Mouse (Mus musculus): ENCODE results near the gene Trim16. TPM values are rescaled to one million over a fixed set of nuclear protein-coding genes. Genes with fewer than 3 reads are reported as not detected.

The Trim16 gene
- polyA plus RNA-seq, 1 experiment from 2014 or later = 6.8 TPM

GRCm38 (mm10) chr11:62877391-62877790, 57.4 kb downstream of the Trim16 start:
- 0 out of 2 replicates have a peak, but pooled peaks cover 3% of the 10 kb centered on the region for H3K36me3 ChIP-seq
- H3K27ac ChIP-seq = no peak overlapping the region
- H3K4me2 ChIP-seq = no peak overlapping the region
- H3K27me3 ChIP-seq = no peaks in the 10 kb centered on the region
- peaks cover 9% of the 10 kb centered on the region for H3K4me1 ChIP-seq (replicated peaks)
- no peak overlapping the region for H3K4me3 ChIP-seq
- 97% methylated on average over 1 of the region's 1 CpGs for WGBS
- no peaks in the 10 kb centered on the region for H3K9me3 ChIP-seq
- no peak overlapping the region for H3K9ac ChIP-seq
- ATAC-seq (ENCODE audit: low FRiP score) = no peak

GRCm38 (mm10) chr11:62878728-62879127, 58.7 kb downstream of the Trim16 start:
- Histone ChIP-seq H3K4me3 (peak overlapping the region; percentile 73), H3K4me1 (replicated peaks) (peaks cover 9% of the 10 kb centered on the region), H3K9me3 (no peaks in the 10 kb centered on the region), H3K27ac (0 out of 2 replicates have a peak overlapping the region, but pooled peaks have one; percentile 46), H3K27me3 (no peaks in the 10 kb centered on the region), H3K9ac (no peak overlapping the region), H3K4me2 (peak overlapping the region; percentile 58), H3K36me3 (peaks cover 10% of the 10 kb centered on the region; the same call in 1 of the 2 replicates)
- WGBS = 32% methylated on average over 9 of the region's 9 CpGs
- ATAC-seq (ENCODE audit: low FRiP score) = peak; percentile 30; the same call in 1 of the 2 replicates

- H3K27ac ChIP-seq = peak within 1 kb of the TSS; percentile 90
- 2% methylated on average over 55 of the region's 55 CpGs for WGBS
- no peaks in the 10 kb centered on the region for H3K9me3 ChIP-seq
- H3K4me1 ChIP-seq (replicated peaks) = peaks cover 9% of the 10 kb centered on the region
- H3K36me3 ChIP-seq = peaks cover 17% of the 10 kb centered on the region
- peak within 1 kb of the TSS; percentile 87 for H3K9ac ChIP-seq
- peak; percentile 97 for ATAC-seq (ENCODE audit: low FRiP score)
- H3K27me3 ChIP-seq = no peaks in the 10 kb centered on the region
- H3K4me3 ChIP-seq = peak within 1 kb of the TSS; percentile 73
- peak within 1 kb of the TSS; percentile 58 for H3K4me2 ChIP-seq
Observed at GRCm38 (mm10) chr11:62879220-62880048, 59.4 kb downstream of the Trim16 start, which contains the start of gene Tvp23b. TSS of gene Tvp23b (plus strand) at chr11:62879455.

- H3K4me3 ChIP-seq = no peak overlapping the region
- no peak overlapping the region for H3K27ac ChIP-seq
- H3K4me1 ChIP-seq (replicated peaks) = peaks cover 9% of the 10 kb centered on the region
- H3K9ac ChIP-seq = no peak overlapping the region
- no peak for ATAC-seq (ENCODE audit: low FRiP score)
- no peak overlapping the region for H3K4me2 ChIP-seq
- H3K27me3 ChIP-seq = no peaks in the 10 kb centered on the region
- peaks cover 50% of the 10 kb centered on the region for H3K36me3 ChIP-seq
- H3K9me3 ChIP-seq = no peaks in the 10 kb centered on the region
- WGBS = 93% methylated on average over 8 of the region's 8 CpGs
Observed at GRCm38 (mm10) chr11:62883407-62883806, 63.4 kb downstream of the Trim16 start.

- H3K36me3 ChIP-seq = peaks cover 69% of the 10 kb centered on the region
- no peaks in the 10 kb centered on the region for H3K27me3 ChIP-seq
- H3K27ac ChIP-seq = no peak overlapping the region
- H3K9me3 ChIP-seq = no peaks in the 10 kb centered on the region
- H3K4me1 ChIP-seq (replicated peaks) = peaks cover 4% of the 10 kb centered on the region
- H3K4me2 ChIP-seq = no peak overlapping the region
- ATAC-seq (ENCODE audit: low FRiP score) = no peak
- H3K9ac ChIP-seq = no peak overlapping the region
- 75% methylated on average over 5 of the region's 5 CpGs for WGBS
- H3K4me3 ChIP-seq = no peak overlapping the region
Observed at GRCm38 (mm10) chr11:62885323-62885722, 65.3 kb downstream of the Trim16 start.

GRCm38 (mm10) chr11:62890796-62891195, 70.8 kb downstream of the Trim16 start:
- WGBS = 92% methylated on average over 4 of the region's 4 CpGs
- Histone ChIP-seq H3K9ac (no peak overlapping the region), H3K4me2 (no peak overlapping the region), H3K27ac (no peak overlapping the region), H3K4me1 (replicated peaks) (no peaks in the 10 kb centered on the region), H3K9me3 (no peaks in the 10 kb centered on the region), H3K4me3 (no peak overlapping the region), H3K27me3 (no peaks in the 10 kb centered on the region), H3K36me3 (peaks cover 74% of the 10 kb centered on the region)
- ATAC-seq (ENCODE audit: low FRiP score) = no peak

- no peak overlapping the region for H3K9ac ChIP-seq
- no peaks in the 10 kb centered on the region for H3K9me3 ChIP-seq
- no peak overlapping the region for H3K27ac ChIP-seq
- WGBS = 96% methylated on average over 11 of the region's 11 CpGs
- no peak overlapping the region for H3K4me2 ChIP-seq
- no peak for ATAC-seq (ENCODE audit: low FRiP score)
- H3K4me1 ChIP-seq (replicated peaks) = no peaks in the 10 kb centered on the region
- H3K4me3 ChIP-seq = no peak overlapping the region
- H3K27me3 ChIP-seq = no peaks in the 10 kb centered on the region
- H3K36me3 ChIP-seq = peaks cover 74% of the 10 kb centered on the region
Observed at GRCm38 (mm10) chr11:62891763-62892162, 71.7 kb downstream of the Trim16 start.

Other genes with a start within 250 kb of the Trim16 start
- gene Trpv2, start 245.7 kb upstream of the Trim16 start, polyA plus RNA-seq (2015; fragmentation: Nextera tagmentation; extraction: Ambion mirVana) = 21.5 and 21.7 TPM in 2 replicates
- gene Lrrc75a, start 171.7 kb upstream of the Trim16 start, polyA plus RNA-seq (2015; fragmentation: Nextera tagmentation; extraction: Ambion mirVana) = 10.0 and 10.4 TPM in 2 replicates
- gene Mmgt2, start 171.6 kb upstream of the Trim16 start, polyA plus RNA-seq (2015; fragmentation: Nextera tagmentation; extraction: Ambion mirVana) = 22.8 and 24.9 TPM in 2 replicates
- gene Zfp287, start 88.3 kb upstream of the Trim16 start, polyA plus RNA-seq (2015; fragmentation: Nextera tagmentation; extraction: Ambion mirVana) = 21.0 and 21.3 TPM in 2 replicates
- gene Gm10428, start 67.1 kb upstream of the Trim16 start, polyA plus RNA-seq (2015; fragmentation: Nextera tagmentation; extraction: Ambion mirVana) = not detected in 2 replicates
- gene Zfp286, start 30.8 kb upstream of the Trim16 start, polyA plus RNA-seq (2015; fragmentation: Nextera tagmentation; extraction: Ambion mirVana) = 29.0 and 32.8 TPM in 2 replicates
- 0.34 and 0.40 TPM in 2 replicates for gene Fbxw10, start 26.8 kb downstream of the Trim16 start, polyA plus RNA-seq (2015; fragmentation: Nextera tagmentation; extraction: Ambion mirVana)
- gene Tvp23b, start 59.2 kb downstream of the Trim16 start, polyA plus RNA-seq (2015; fragmentation: Nextera tagmentation; extraction: Ambion mirVana) = 56.7 and 58.6 TPM in 2 replicates
- 0.32 TPM in 1 of 2 replicates, not detected in the other for gene Cdrt4, start 131.0 kb downstream of the Trim16 start, polyA plus RNA-seq (2015; fragmentation: Nextera tagmentation; extraction: Ambion mirVana)
- not detected in 2 replicates for gene Tekt3, start 241.4 kb downstream of the Trim16 start, polyA plus RNA-seq (2015; fragmentation: Nextera tagmentation; extraction: Ambion mirVana)

Data from hindbrain, embryonic 13.5 days (tissue).